Mouse (Mus musculus) midbrain, embryonic 11.5 days (tissue): Measurements from ENCODE around the gene Serpinb3d. TPM values are rescaled to one million over a fixed set of nuclear protein-coding genes. Genes with fewer than 3 reads are reported as not detected.
A peak's percentile ranks its signal among the peaks of the same experiment; 100 is the strongest.
"Not testable (repeated sequence)": the region's sequence is repeated elsewhere in the genome, so short reads cannot be mapped to it uniquely, and the experiment has no call there.

Source experiments
- ATAC-seq: fragments of 200-750 bp; cut with Nextera tagmentation; 2 replicates; pipeline ENCODE4 v1.8.0; 2017; ENCODE audit warnings: moderate TSS enrichment, moderate library complexity; ENCODE audit not compliant: low FRiP score
- DNase-seq: peaks from one replicate; pipeline ENCODE4 v3.0.0; 2015; ENCODE audit warnings: low spot score; ENCODE audit errors: missing footprints
- H3K27ac ChIP-seq: fragments of 300-500 bp; sonication (generic); 2 replicates; pipeline ENCODE4 v1.5.1; 2014; ENCODE audit warnings: low read depth, low read length
- H3K27me3 ChIP-seq: fragments of 300-500 bp; sonication (generic); 2 replicates; pipeline ENCODE4 v1.6.1; 2014; ENCODE audit warnings: mild to moderate bottlenecking, low read length, moderate library complexity, mixed read lengths; ENCODE audit not compliant: control insufficient read depth, insufficient read depth
- H3K36me3 ChIP-seq: fragments of 300-500 bp; sonication (generic); 2 replicates; pipeline ENCODE4 v1.6.1; 2014; ENCODE audit warnings: mild to moderate bottlenecking, low read length, moderate library complexity, mixed read lengths; ENCODE audit not compliant: control insufficient read depth, insufficient read depth
- H3K4me1 ChIP-seq: fragments of 300-500 bp; sonication (generic); 2 replicates; pipeline ENCODE4 v1.6.1; 2014; ENCODE audit warnings: low read length; ENCODE audit not compliant: control insufficient read depth, insufficient read depth
- H3K4me2 ChIP-seq: fragments of 300-500 bp; sonication (generic); 2 replicates; pipeline ENCODE4 v1.6.1; 2014; ENCODE audit warnings: mild to moderate bottlenecking, moderate library complexity
- H3K4me3 ChIP-seq: fragments of 300-500 bp; sonication (generic); 2 replicates; pipeline ENCODE4 v1.5.1; 2014; ENCODE audit warnings: low read depth, low read length
- H3K9ac ChIP-seq: fragments of 300-500 bp; sonication (generic); 2 replicates; pipeline ENCODE4 v1.6.1; 2014; ENCODE audit warnings: low read length
- H3K9me3 ChIP-seq: fragments of 300-500 bp; sonication (generic); 2 replicates; pipeline ENCODE4 v1.6.1; 2016; ENCODE audit warnings: low read length; ENCODE audit not compliant: control insufficient read depth
- WGBS: fragments of 180-500 bp; shearing (Covaris S2); extraction: QIAGEN DNeasy Blood & Tissue Kit; methylation state at CpG from one replicate; pipeline ENCODE4 v1.1.7; 2014; 5-methylcytosine and 5-hydroxymethylcytosine counted together
- polyA plus RNA-seq: library from polyadenylated mRNA; unstranded; fragments of >200 nt; fragmentation: Nextera tagmentation; extraction: Ambion mirVana; gene quantifications from 2 replicates; pipeline ENCODE4 v1.2.1, GENCODE M21; 2014

The Serpinb3d gene
- polyA plus RNA-seq = not detected in 2 replicates

DNA sequence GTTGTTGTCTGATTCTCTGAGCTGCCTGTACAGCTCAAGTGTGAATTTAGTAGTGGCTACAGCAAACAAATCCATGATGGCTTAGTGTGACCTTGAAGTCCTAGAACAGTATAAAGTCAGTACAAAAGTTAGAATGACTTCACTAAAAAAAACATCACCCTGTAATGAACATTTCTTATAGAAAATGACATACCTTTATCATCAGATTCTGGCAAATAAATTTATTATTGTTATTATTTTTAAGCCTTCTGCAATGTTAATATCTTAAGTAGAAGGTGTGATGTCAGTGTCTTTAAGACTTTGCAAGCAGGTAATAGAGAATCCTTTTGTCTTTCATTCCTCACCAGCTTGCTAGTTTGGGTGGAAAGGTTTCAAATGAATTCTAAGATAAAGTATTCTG, at the start of gene Serpinb3d:
Serpinb3d (minus strand) TSS at position 101 of the 400 bp plus-strand sequence.
- DNase-seq (no peak), ATAC-seq (no peak)
- no peak within 1 kb of the TSS for H3K4me3 ChIP-seq
- H3K4me2 ChIP-seq = no peak within 1 kb of the TSS
- no peaks in the 10 kb centered on the region for H3K27me3 ChIP-seq
- H3K27ac ChIP-seq = no peak within 1 kb of the TSS
- H3K9ac ChIP-seq = no peak within 1 kb of the TSS
- H3K4me1 ChIP-seq = no peaks in the 10 kb centered on the region
- H3K36me3 ChIP-seq = no peaks in the 10 kb centered on the region
- no peaks in the 10 kb centered on the region for H3K9me3 ChIP-seq

DNA sequence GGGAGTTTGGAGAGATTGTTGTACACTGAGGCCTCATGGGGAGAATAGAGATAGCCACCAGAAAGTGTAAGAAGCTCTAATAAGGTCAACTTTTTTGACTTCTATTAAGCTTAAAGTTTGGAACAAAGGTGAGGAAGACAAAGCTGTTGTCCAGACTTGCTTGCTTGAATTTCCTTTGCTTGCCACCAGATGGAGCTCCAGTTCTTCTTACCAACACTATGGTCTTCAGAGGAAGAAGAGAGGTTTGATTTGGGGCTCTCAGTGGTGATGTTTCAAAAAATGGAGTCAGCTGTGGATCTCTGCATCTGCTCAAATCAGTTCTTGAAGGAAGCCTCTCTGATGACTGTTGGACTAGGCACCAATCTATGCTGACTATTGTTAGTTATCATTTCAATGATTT, 44.1 kb upstream of the Serpinb3d start:
- not testable (repeated sequence) for H3K27ac ChIP-seq, H3K4me3 ChIP-seq, H3K9ac ChIP-seq, DNase-seq, H3K36me3 ChIP-seq, H3K9me3 ChIP-seq, H3K4me1 ChIP-seq, H3K4me2 ChIP-seq, H3K27me3 ChIP-seq
- ATAC-seq = peak; percentile 27; the same call in 1 of the 2 replicates

DNA sequence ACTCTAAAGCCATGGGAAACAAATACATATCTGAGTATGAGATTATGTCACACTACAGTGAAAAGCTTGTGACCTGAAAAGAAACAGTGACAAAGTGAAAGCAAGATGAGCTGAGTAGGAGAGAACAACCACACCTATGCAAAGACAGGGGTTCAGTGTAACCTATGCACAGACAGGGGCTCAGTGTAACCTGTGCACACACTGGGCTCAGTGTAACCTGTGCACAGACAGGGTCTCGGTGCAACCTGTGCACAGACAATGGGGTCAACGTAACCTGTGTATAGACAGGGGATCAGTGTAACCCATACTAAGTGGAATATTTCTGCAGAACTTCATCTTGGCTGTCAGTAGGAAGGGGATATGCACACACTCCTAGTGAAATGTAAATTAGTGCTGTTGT, 15.1 kb upstream of the Serpinb3d start:
- no peaks in the 10 kb centered on the region for H3K27me3 ChIP-seq
- H3K9me3 ChIP-seq = no peaks in the 10 kb centered on the region
- no peaks in the 10 kb centered on the region for H3K36me3 ChIP-seq
- H3K27ac ChIP-seq = no peak overlapping the region
- 89% methylated on average over 2 of the region's 2 CpGs for WGBS
- DNase-seq (no peak), ATAC-seq (no peak)
- H3K4me1 ChIP-seq = no peaks in the 10 kb centered on the region
- H3K4me2 ChIP-seq = no peak overlapping the region
- H3K4me3 ChIP-seq = no peak overlapping the region
- no peak overlapping the region for H3K9ac ChIP-seq

DNA sequence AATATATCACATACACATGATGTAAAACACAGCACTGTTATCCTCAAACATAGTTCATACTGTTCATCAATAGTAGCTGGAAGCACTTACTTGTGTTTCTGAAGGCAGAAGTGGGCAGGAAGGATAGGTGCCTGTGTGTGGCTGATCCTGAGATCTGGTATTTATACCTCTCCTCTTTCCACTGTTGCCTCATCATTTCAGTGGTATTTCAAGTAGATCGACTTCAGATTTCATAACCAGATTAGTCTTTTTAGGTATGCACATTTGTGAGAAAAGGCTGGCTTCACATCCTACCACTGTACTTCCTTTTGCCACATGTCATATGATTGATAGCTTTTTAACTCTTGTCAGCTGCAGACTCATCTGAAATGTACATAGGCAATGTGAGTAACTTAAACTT, 31.1 kb downstream of the Serpinb3d start, which contains the start of gene Serpinb3a:
Serpinb3a (minus strand) TSS at position 101 of the 400 bp plus-strand sequence.
- no peak within 1 kb of the TSS for H3K4me2 ChIP-seq
- ATAC-seq (no peak), DNase-seq (no peak)
- H3K27ac ChIP-seq = no peak within 1 kb of the TSS
- no peaks in the 10 kb centered on the region for H3K4me1 ChIP-seq
- no peaks in the 10 kb centered on the region for H3K36me3 ChIP-seq
- 92% methylated on average over 1 of the region's 1 CpGs for WGBS
- no peak within 1 kb of the TSS for H3K9ac ChIP-seq
- no peaks in the 10 kb centered on the region for H3K9me3 ChIP-seq
- no peaks in the 10 kb centered on the region for H3K27me3 ChIP-seq
- H3K4me3 ChIP-seq = no peak within 1 kb of the TSS

DNA sequence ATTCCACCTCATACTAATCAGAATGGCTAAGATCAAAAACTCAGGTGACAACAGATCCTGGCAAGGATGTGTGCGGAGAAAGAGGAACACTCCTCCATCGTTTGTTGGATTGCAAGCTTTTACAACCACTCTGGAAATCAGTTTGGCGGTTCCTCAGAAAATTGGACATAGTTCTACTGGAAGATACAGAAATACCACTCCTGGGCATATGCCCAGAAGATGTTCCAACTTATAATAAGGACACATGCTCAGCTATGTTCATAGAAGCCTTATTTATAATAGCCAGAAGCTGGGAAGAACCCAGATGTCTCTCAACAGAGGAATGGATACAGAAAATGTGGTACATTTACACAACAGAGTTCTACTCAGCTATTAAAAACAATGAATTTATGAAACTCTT, 49.1 kb downstream of the Serpinb3d start:
- not testable (repeated sequence) for DNase-seq

More for the DNA sequence above, 49.1 kb downstream of the Serpinb3d start:
- 82% methylated on average over 3 of the region's 3 CpGs for WGBS
- not testable (repeated sequence) for H3K9me3 ChIP-seq, H3K4me2 ChIP-seq, ATAC-seq, H3K27me3 ChIP-seq, H3K4me3 ChIP-seq, H3K27ac ChIP-seq, H3K4me1 ChIP-seq, H3K36me3 ChIP-seq, H3K9ac ChIP-seq

Other genes starting within 250 kb of the Serpinb3d start
- not detected in 2 replicates for gene Serpinb5, start 222.3 kb downstream of the Serpinb3d start, polyA plus RNA-seq
- gene Serpinb12, start 149.1 kb downstream of the Serpinb3d start, polyA plus RNA-seq = not detected in 2 replicates
- gene Serpinb13, start 102.5 kb downstream of the Serpinb3d start, polyA plus RNA-seq = not detected in 2 replicates
- not detected in 2 replicates for gene Serpinb3a, start 31.2 kb downstream of the Serpinb3d start, polyA plus RNA-seq
- gene Serpinb3b, start 194.9 kb upstream of the Serpinb3d start, polyA plus RNA-seq = not detected in 2 replicates
- gene Serpinb3c, start 194.9 kb upstream of the Serpinb3d start, polyA plus RNA-seq = not detected in 2 replicates